Mouse (Mus musculus): ENCODE data around the gene Gm9844.

DNA sequence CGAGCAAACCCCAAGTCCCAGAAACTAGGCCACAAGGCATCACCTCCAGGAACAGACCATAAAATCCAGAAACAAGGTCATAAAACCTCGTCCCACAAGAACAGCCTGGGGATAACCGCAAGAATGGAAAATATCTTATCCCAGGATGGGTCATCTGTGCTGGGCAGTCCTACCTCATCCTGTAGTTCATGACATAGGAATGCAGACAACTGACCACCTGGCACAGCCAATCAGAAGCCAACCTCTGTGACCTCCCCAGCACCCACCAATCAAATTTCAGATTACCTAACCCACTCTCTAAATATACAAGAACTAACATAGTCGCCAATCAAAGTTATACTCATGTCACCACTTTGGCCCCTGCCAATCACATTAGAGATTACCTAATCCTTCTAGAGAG lies 21.0 kb upstream of the Gm9844 start:
- TF ChIP-seq CTCF (IDR thresholded peaks at IDR 0.05; ENCODE audit: low read depth) (no peak), EP300 (optimal IDR thresholded peaks at IDR 0.05) (no peak)

All from stomach, postnatal 0 days (tissue).